Mouse (Mus musculus) cortical plate, adult 2 months (tissue): Measurements from ENCODE around the gene Wdpcp. TPM values are rescaled to one million over a fixed set of nuclear protein-coding genes. Genes with fewer than 3 reads are reported as not detected.

Source experiments
- H3K27ac ChIP-seq: fragments of 200-500 bp; 2 replicates; pipeline ENCODE4 v1.5.1; 2012; ENCODE audit warnings: low read length, control low read depth, inconsistent platforms; ENCODE audit not compliant: insufficient read depth
- H3K4me1 ChIP-seq: fragments of 200-500 bp; 2 replicates; pipeline ENCODE4 v1.6.1; 2011; ENCODE audit warnings: low read length; ENCODE audit not compliant: control insufficient read depth, insufficient read depth
- H3K4me3 ChIP-seq: fragments of 200-500 bp; 2 replicates; pipeline ENCODE4 v1.5.1; 2011; ENCODE audit warnings: mild to moderate bottlenecking, low read length, control low read depth; ENCODE audit not compliant: insufficient read depth
- CTCF ChIP-seq: fragments of 200-500 bp; IDR thresholded peaks from 2 replicates; pipeline ENCODE4 v1.5.1; 2011; ENCODE audit warnings: mild to moderate bottlenecking, control low read depth, low read length; ENCODE audit not compliant: insufficient read depth; ENCODE audit errors: extremely low read depth
- POLR2A ChIP-seq: fragments of 200-500 bp; IDR thresholded peaks from 2 replicates; pipeline ENCODE4 v1.6.1; 2011; ENCODE audit warnings: mild to moderate bottlenecking, low read length, control low read depth; ENCODE audit not compliant: insufficient read depth; ENCODE audit errors: extremely low read depth
- polyA plus RNA-seq: library from polyadenylated mRNA; depleted of rRNA; stranded (reverse); fragments of >200 nt; gene quantifications from 2 replicates; pipeline ENCODE4 v1.2.3, GENCODE M21; 2012

The Wdpcp gene
- polyA plus RNA-seq, 1 experiment = 10.4 TPM

DNA sequence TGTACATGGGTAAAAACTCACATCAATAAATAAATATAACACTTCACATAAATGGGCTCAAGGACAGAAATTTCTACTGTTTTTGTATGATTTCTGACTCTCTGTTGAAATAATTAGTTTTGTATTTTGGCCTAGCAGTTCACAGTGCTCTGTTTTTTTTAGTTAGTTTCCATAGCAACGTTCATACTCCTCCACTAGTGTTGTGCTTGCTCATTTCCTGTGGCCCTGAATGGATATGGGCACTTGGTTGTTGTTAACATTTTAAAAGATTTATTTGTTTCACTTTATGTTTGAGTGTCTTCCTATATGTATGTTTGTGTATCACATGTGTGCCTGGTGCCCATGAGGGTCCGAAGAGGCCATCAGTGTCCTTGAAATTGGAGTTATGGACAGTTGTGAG, 23.0 kb upstream of the Wdpcp start:
- Histone ChIP-seq H3K4me1 (no peaks in the 10 kb centered on the region; the same call in 1 of the 2 replicates), H3K4me3 (no peak overlapping the region), H3K27ac (no peak overlapping the region)
- TF ChIP-seq POLR2A = no peak
- TF ChIP-seq CTCF = no peak

GRCm38 (mm10) chr11:21549754-21550153, 22.3 kb upstream of the Wdpcp start:
- no peak for TF ChIP-seq CTCF
- no peak for TF ChIP-seq POLR2A
- no peaks in the 10 kb centered on the region; the same call in 1 of the 2 replicates for H3K4me1 ChIP-seq
- no peak overlapping the region for H3K4me3 ChIP-seq
- H3K27ac ChIP-seq = no peak overlapping the region

GRCm38 (mm10) chr11:21550222-21551173, 21.5 kb upstream of the Wdpcp start:
- no peaks in the 10 kb centered on the region for H3K4me1 ChIP-seq

GRCm38 (mm10) chr11:21552049-21552448, 20.0 kb upstream of the Wdpcp start:
- Histone ChIP-seq H3K27ac (no peak overlapping the region), H3K4me1 (no peaks in the 10 kb centered on the region), H3K4me3 (no peak overlapping the region)
- no peak for TF ChIP-seq CTCF

More at GRCm38 (mm10) chr11:21550222-21551173, 21.5 kb upstream of the Wdpcp start:
- Histone ChIP-seq H3K27ac (no peak overlapping the region), H3K4me3 (no peak overlapping the region)
- TF ChIP-seq CTCF = no peak
- no peak for TF ChIP-seq POLR2A

- Histone ChIP-seq H3K27ac (no peak overlapping the region), H3K4me3 (no peak overlapping the region), H3K4me1 (peaks cover 3% of the 10 kb centered on the region; the same call in 1 of the 2 replicates)
- TF ChIP-seq CTCF (no peak), POLR2A (no peak)
These were observed 12.3 kb upstream of the Wdpcp start for GRCm38 (mm10) chr11:21559727-21560126.

DNA sequence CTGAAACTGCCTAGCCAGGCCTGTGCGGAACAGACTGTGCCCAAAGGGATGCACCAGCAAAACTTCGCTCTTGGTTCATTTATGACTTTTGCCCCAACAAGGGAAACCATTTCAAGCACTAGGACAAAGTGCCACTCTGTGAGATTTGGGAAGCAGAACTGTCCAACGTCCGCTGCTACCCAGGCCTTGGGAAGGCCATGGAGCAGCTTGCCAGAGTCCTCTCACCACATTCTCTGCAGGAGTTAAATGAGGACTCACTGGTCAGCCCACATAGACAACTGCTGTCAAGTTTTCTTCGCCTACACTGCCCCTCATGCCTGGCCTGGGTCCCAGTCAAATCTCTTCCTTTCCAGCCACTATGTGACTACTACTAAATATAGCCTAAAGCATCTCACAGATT, 10.7 kb upstream of the Wdpcp start:
- H3K27ac ChIP-seq = no peak overlapping the region
- TF ChIP-seq POLR2A (no peak), CTCF (no peak)
- peaks cover 7% of the 10 kb centered on the region for H3K4me1 ChIP-seq

GRCm38 (mm10) chr11:21563617-21564325, 8.3 kb upstream of the Wdpcp start:
- no peak overlapping the region for H3K4me3 ChIP-seq
- TF ChIP-seq CTCF (no peak), POLR2A (no peak)
- H3K27ac ChIP-seq = no peak overlapping the region
- H3K4me1 ChIP-seq = peaks cover 11% of the 10 kb centered on the region

More for the DNA sequence above, 10.7 kb upstream of the Wdpcp start:
- H3K4me3 ChIP-seq = no peak overlapping the region

DNA sequence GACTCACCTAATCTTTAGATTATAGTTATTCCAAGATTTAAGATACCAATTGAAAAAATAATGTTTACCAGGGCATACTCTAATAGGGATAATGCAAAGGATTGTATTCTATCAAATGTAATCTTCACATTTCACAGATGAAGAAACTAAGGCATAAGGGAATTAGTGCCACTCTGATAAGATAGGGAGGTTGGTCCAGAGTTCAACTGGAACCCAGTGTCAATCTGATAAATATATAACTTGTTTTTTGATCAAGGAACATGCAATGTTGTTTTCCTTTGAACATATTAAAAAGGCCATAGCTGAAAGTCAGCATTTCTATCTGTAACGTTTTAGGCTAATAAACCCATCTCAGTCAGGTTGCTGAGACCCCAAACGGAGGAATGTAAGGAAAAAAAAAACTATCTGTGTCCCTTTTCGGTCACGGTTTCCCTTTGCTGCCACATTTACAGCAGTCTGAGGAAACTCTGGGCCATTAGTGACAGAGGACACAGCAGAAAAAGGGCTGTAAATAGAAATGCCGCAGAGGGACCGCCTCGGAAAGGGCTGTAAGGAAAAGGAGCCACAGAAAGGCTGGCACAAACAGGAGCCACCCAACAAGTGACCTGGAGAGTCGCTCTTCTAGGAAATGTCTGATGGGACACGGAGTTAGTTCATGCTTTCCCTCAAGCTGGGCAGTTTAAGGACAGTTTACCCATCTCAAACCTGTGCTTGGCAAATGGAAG, 7.2 kb upstream of the Wdpcp start:
- Histone ChIP-seq H3K4me1 (peaks cover 17% of the 10 kb centered on the region), H3K4me3 (no peak overlapping the region), H3K27ac (no peak overlapping the region)
- TF ChIP-seq CTCF (no peak), POLR2A (no peak)

DNA sequence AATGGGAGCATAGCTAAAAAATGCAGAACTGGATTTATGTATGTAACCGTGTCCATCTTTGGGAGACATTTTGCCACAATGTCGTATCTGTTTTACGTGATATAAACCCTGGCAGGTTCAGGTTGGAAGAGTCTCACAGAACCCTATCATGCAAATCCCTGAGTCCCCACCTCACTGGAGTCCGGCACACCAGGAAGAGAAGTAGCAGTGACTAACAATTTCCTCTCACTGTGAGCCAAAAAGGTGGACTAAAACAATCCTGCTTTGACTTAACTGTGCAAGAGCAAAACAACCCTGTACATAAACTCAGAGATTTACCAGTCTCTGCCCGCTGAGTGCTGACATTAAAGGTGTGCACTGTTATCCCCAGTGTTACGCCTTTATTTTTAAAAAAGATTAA, 5.1 kb upstream of the Wdpcp start:
- H3K4me3 ChIP-seq = no peak overlapping the region
- H3K27ac ChIP-seq = no peak overlapping the region
- TF ChIP-seq CTCF (no peak), POLR2A (no peak)
- peaks cover 17% of the 10 kb centered on the region for H3K4me1 ChIP-seq
